Mouse (Mus musculus) liver, embryonic 12.5 days (tissue): ENCODE data around the gene Dnajc19. TPM values are rescaled to one million over a fixed set of nuclear protein-coding genes. Genes with fewer than 3 reads are reported as not detected.
"Not testable (repeated sequence)": the region's sequence is repeated elsewhere in the genome, so short reads cannot be mapped to it uniquely, and the experiment has no call there.

Experiments used
- ATAC-seq: fragments of 200-750 bp; cut with Nextera tagmentation; 2 replicates; pipeline ENCODE4 v1.8.0; 2017; ENCODE audit warnings: moderate number of reproducible peaks, mild to moderate bottlenecking, moderate library complexity
- H3K27ac ChIP-seq: fragments of 300-500 bp; sonication (generic); 2 replicates; pipeline ENCODE4 v1.5.1; 2016; ENCODE audit warnings: mild to moderate bottlenecking
- H3K27me3 ChIP-seq: fragments of 300-500 bp; sonication (generic); replicated peaks from 2 replicates; pipeline ENCODE4 v1.6.1; 2016; ENCODE audit warnings: mild to moderate bottlenecking, moderate library complexity
- H3K36me3 ChIP-seq: fragments of 300-500 bp; sonication (generic); 2 replicates; pipeline ENCODE4 v1.6.1; 2016; ENCODE audit warnings: mild to moderate bottlenecking, moderate library complexity
- H3K4me1 ChIP-seq: fragments of 300-500 bp; sonication (generic); 2 replicates; pipeline ENCODE4 v1.6.1; 2016
- H3K4me2 ChIP-seq: fragments of 300-500 bp; sonication (generic); 2 replicates; pipeline ENCODE4 v1.6.1; 2016; ENCODE audit warnings: mild to moderate bottlenecking, moderate library complexity
- H3K4me3 ChIP-seq: fragments of 300-500 bp; sonication (generic); 2 replicates; pipeline ENCODE4 v1.5.1; 2016; ENCODE audit warnings: mild to moderate bottlenecking, moderate library complexity
- H3K9ac ChIP-seq: fragments of 300-500 bp; sonication (generic); 2 replicates; pipeline ENCODE4 v1.6.1; 2016; ENCODE audit warnings: mild to moderate bottlenecking, moderate library complexity
- H3K9me3 ChIP-seq: fragments of 300-500 bp; sonication (generic); replicated peaks from 2 replicates; pipeline ENCODE4 v1.6.1; 2016; ENCODE audit warnings: mild to moderate bottlenecking, moderate library complexity
- WGBS: fragments of 180-500 bp; shearing (Covaris S2); methylation state at CpG from one replicate; pipeline ENCODE4 v1.1.7; 2016; ENCODE audit not compliant: insufficient replicate concordance; 5-methylcytosine and 5-hydroxymethylcytosine counted together
- polyA plus RNA-seq: library from polyadenylated mRNA; unstranded; fragments of >200 nt; fragmentation: Nextera tagmentation; extraction: Ambion mirVana; gene quantifications from 2 replicates; pipeline ENCODE4 v1.2.1, GENCODE M21; 2016

Dnajc19 gene
- polyA plus RNA-seq, 1 experiment from 2014 or later = 172 TPM

DNA sequence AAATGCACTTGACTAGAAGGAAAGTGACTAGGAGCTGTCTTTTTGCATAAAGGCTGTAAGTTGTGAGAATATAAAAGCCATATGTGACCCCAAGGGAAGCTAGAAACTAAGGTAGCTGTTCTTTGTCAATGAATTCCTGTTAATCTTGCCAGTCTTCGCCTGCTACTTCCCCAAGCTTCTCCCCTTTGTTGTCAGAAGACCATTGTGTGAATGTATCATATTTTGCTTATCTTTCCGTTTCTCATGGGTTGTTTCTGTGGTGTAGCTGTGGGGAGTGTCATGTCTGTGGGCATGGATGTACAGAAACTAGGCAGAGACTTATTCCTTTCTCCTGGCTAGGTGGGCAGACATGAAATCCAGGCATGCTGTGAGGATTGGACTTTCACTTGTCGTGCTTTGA is 808 bp upstream of the Dnajc19 start:
- Histone ChIP-seq H3K9ac (peak overlapping the region; percentile 81; the same call in 1 of the 2 replicates), H3K27ac (peak overlapping the region; percentile 78), H3K4me3 (peak overlapping the region; percentile 83), H3K4me1 (peaks cover 42% of the 10 kb centered on the region), H3K36me3 (peaks cover 18% of the 10 kb centered on the region), H3K4me2 (peak overlapping the region; percentile 80), H3K9me3 (no peaks in the 10 kb centered on the region), H3K27me3 (no peaks in the 10 kb centered on the region)
- no peak for ATAC-seq
- WGBS = 65% methylated on average over 3 of the region's 3 CpGs

DNA sequence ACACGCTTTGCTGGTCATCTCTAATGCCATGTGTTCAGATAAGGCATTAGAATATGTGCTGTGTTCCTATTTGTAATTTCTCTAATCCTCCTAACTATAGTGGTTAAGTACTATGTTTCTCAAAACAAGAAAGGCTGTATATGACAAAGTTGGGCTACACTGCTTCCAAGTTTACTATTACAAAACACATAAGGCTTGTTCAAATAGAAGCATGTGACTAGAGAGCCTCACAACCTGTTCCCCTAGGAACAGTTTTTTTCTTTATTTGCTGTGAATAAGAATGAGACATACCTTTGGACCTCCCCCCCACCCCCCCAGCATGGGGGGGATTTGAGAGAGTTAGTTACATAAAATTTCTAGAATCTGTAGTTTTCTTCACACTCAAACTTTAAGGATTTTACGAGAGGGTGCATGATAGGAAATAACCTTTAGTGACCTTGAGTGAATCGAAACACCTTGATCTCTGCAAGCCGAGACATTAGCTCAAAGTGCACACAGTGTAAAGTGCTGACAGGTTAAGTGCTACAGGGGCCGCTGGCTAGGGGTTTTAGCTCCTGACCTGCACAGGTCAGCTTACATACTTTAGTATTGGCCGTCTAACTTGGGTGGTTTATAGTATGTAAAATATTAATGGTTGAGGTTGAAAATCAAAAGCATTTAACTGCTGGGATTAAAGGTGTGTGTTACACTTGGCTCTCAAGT is 4.9 kb downstream of the Dnajc19 start:
- Histone ChIP-seq H3K9me3 (no peaks in the 10 kb centered on the region), H3K4me2 (no peak overlapping the region), H3K27ac (no peak overlapping the region), H3K27me3 (no peaks in the 10 kb centered on the region), H3K36me3 (peaks cover 72% of the 10 kb centered on the region), H3K4me3 (no peak overlapping the region), H3K4me1 (peaks cover 17% of the 10 kb centered on the region), H3K9ac (no peak overlapping the region)
- ATAC-seq = no peak
- 79% methylated on average over 6 of the region's 6 CpGs for WGBS

GRCm38 (mm10) chr3:34072726-34073125 is 8.4 kb downstream of the Dnajc19 start:
- Histone ChIP-seq H3K4me3 (no peak overlapping the region), H3K9me3 (no peaks in the 10 kb centered on the region), H3K36me3 (peaks cover 77% of the 10 kb centered on the region), H3K27me3 (no peaks in the 10 kb centered on the region), H3K4me2 (no peak overlapping the region), H3K27ac (no peak overlapping the region), H3K4me1 (no peaks in the 10 kb centered on the region), H3K9ac (no peak overlapping the region)
- no peak for ATAC-seq
- 88% methylated on average over 6 of the region's 6 CpGs for WGBS

DNA sequence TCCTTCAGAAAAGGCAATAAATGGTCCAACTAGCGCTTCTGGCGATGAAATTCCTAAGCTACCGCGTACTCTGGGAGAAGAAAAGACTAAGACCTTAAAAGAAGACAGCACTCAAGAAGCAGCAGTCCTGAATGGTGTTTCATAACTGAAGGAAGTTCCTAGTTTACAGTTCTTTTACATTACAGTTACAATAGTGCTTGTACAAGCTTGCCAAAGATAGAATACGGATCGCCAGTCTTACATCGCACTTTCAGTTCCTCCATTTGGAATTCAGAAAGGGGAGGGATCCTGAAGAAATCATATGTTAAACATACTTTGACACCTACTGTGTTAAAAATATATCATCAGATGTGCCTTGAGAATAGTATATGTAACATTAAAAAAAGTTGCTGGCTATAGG is 12.2 kb downstream of the Dnajc19 start:
- not testable (repeated sequence) for H3K4me3 ChIP-seq
- WGBS = 91% methylated on average over 7 of the region's 7 CpGs

DNA sequence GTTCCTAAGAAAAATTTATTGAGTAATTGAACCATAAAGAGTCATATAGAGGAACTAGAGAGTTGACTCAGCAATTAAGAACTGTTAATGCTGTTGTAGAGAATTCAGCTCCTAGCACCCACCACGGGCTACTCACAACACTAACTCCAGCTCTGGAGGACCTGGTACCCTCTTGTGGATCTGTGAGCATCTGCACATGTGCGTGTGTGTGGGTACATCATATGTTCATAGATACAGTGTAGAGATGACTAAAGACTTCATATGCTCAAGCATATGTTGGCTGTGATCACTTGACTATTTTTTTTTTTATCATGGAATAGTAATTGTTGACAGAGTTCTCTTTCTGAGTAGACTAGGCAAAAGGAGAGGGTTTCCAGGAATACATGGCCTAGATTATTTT is 18.8 kb downstream of the Dnajc19 start:
- H3K36me3 ChIP-seq = peaks cover 64% of the 10 kb centered on the region
- H3K9ac ChIP-seq = no peak overlapping the region
- H3K4me3 ChIP-seq = no peak overlapping the region
- no peak for ATAC-seq
- WGBS = 85% methylated on average over 2 of the region's 2 CpGs
- H3K4me2 ChIP-seq = no peak overlapping the region
- H3K4me1 ChIP-seq = no peaks in the 10 kb centered on the region
- H3K27me3 ChIP-seq = no peaks in the 10 kb centered on the region
- H3K9me3 ChIP-seq = no peaks in the 10 kb centered on the region
- no peak overlapping the region for H3K27ac ChIP-seq

More for the DNA sequence above, 12.2 kb downstream of the Dnajc19 start:
- ATAC-seq, H3K4me2 ChIP-seq, H3K27ac ChIP-seq, H3K4me1 ChIP-seq, H3K9ac ChIP-seq, H3K27me3 ChIP-seq, H3K9me3 ChIP-seq: not testable (repeated sequence)
- H3K36me3 ChIP-seq = peaks cover 69% of the 10 kb centered on the region

DNA sequence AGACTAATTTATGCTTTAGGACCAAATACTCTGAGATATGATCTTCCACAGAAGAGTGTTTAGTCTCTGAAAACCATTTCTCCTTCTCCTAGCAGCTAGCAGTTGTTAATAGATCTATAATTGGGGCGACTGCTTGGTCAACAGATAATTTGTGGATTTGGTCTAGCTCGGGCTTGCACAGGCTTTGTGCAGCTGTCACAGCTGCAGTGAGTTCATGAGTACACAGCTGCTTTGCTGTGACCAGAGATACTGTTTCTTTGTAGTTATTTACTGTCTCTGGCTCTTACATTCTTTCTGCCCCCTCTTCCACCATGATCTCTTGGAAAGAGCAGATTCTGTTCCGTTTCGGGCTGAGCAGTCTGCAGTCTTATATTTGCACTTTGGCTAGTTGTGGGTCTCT is 39.1 kb downstream of the Dnajc19 start:
- no peak for ATAC-seq
- H3K9me3 ChIP-seq = no peaks in the 10 kb centered on the region
- no peak overlapping the region for H3K4me2 ChIP-seq
- H3K27me3 ChIP-seq = no peaks in the 10 kb centered on the region
- H3K4me3 ChIP-seq = no peak overlapping the region
- peaks cover 3% of the 10 kb centered on the region; the same call in 1 of the 2 replicates for H3K4me1 ChIP-seq
- no peak overlapping the region for H3K27ac ChIP-seq
- no peak overlapping the region for H3K9ac ChIP-seq
- H3K36me3 ChIP-seq = peaks cover 56% of the 10 kb centered on the region
- 83% methylated on average over 4 of the region's 4 CpGs for WGBS

DNA sequence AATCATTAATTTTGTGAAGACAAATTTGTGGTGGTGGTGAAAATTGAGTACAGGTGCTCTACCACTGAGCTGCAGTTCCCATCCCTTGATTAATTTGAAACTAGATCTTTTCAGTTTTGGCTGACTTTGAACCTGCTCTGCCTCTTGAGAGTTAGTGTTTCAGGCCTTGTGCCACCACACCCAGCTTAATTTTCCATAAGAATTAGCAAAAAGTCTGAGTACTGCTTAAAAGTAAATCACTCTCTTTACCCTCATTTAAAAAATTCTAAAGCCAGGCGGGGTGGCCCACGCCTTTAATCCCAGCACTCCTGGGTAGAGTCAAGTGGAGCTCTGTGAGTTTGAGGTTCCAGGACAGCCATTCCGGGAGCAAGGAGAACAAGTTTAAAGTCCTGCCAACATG is 45.4 kb downstream of the Dnajc19 start:
- no peak overlapping the region for H3K4me3 ChIP-seq
- peaks cover 30% of the 10 kb centered on the region for H3K4me1 ChIP-seq
- WGBS = 88% methylated on average over 3 of the region's 3 CpGs
- H3K4me2 ChIP-seq = no peak overlapping the region
- no peaks in the 10 kb centered on the region for H3K9me3 ChIP-seq
- no peaks in the 10 kb centered on the region for H3K27me3 ChIP-seq
- no peak overlapping the region for H3K27ac ChIP-seq
- peaks cover 10% of the 10 kb centered on the region for H3K36me3 ChIP-seq
- no peak overlapping the region for H3K9ac ChIP-seq
- no peak for ATAC-seq

- H3K4me2 ChIP-seq = no peak overlapping the region
- no peak overlapping the region for H3K27ac ChIP-seq
- no peak for ATAC-seq
- no peak overlapping the region for H3K9ac ChIP-seq
- peaks cover 2% of the 10 kb centered on the region; the same call in 1 of the 2 replicates for H3K36me3 ChIP-seq
- H3K4me1 ChIP-seq = peaks cover 37% of the 10 kb centered on the region
- no peaks in the 10 kb centered on the region for H3K27me3 ChIP-seq
- H3K9me3 ChIP-seq = no peaks in the 10 kb centered on the region
- no peak overlapping the region for H3K4me3 ChIP-seq
- 62% methylated on average over 1 of the region's 1 CpGs for WGBS
Observed at GRCm38 (mm10) chr3:34034803-34035202, 46.3 kb downstream of the Dnajc19 start.

GRCm38 (mm10) chr3:34033720-34034364 is 47.3 kb downstream of the Dnajc19 start:
- Histone ChIP-seq H3K9ac (no peak overlapping the region), H3K9me3 (no peaks in the 10 kb centered on the region), H3K27me3 (no peaks in the 10 kb centered on the region), H3K4me3 (no peak overlapping the region), H3K27ac (no peak overlapping the region), H3K36me3 (no peaks in the 10 kb centered on the region; the same call in 1 of the 2 replicates), H3K4me1 (peaks cover 44% of the 10 kb centered on the region), H3K4me2 (no peak overlapping the region)
- 67% methylated on average over 3 of the region's 3 CpGs for WGBS
- no peak for ATAC-seq

DNA sequence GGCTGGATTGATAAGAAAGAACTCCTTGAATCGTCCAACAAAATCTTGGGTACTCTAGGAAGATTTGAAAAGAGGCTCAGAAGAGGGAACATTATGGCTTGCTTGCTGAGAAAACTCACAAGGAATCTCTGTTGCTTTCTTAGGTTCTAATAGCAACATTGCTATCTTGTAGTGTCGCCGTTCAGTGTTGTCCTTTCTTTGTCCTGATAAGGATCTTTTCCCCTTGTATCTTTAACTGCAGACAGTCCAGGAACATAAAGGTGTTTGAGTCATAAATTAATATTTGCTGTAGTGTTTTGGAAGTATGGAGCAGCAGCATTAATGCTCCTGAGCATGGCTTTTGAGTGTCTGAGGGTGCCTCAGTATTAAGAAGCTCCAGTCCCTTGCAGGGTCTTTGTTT is 50.5 kb downstream of the Dnajc19 start:
- no peak; the same call in 1 of the 2 replicates for ATAC-seq
- Histone ChIP-seq H3K4me3 (no peak overlapping the region), H3K9me3 (no peaks in the 10 kb centered on the region), H3K4me1 (peaks cover 46% of the 10 kb centered on the region), H3K27me3 (no peaks in the 10 kb centered on the region), H3K27ac (no peak overlapping the region), H3K36me3 (no peaks in the 10 kb centered on the region), H3K4me2 (no peak overlapping the region), H3K9ac (no peak overlapping the region)
- 41% methylated on average over 3 of the region's 3 CpGs for WGBS

GRCm38 (mm10) chr3:34028935-34029334 is 52.2 kb downstream of the Dnajc19 start:
- H3K9ac ChIP-seq = no peak overlapping the region
- H3K9me3 ChIP-seq = no peaks in the 10 kb centered on the region
- H3K27me3 ChIP-seq = no peaks in the 10 kb centered on the region
- no peak overlapping the region for H3K4me3 ChIP-seq
- no peak overlapping the region for H3K27ac ChIP-seq
- ATAC-seq = no peak
- H3K4me1 ChIP-seq = peaks cover 46% of the 10 kb centered on the region
- H3K36me3 ChIP-seq = no peaks in the 10 kb centered on the region; the same call in 1 of the 2 replicates
- no peak overlapping the region for H3K4me2 ChIP-seq

DNA sequence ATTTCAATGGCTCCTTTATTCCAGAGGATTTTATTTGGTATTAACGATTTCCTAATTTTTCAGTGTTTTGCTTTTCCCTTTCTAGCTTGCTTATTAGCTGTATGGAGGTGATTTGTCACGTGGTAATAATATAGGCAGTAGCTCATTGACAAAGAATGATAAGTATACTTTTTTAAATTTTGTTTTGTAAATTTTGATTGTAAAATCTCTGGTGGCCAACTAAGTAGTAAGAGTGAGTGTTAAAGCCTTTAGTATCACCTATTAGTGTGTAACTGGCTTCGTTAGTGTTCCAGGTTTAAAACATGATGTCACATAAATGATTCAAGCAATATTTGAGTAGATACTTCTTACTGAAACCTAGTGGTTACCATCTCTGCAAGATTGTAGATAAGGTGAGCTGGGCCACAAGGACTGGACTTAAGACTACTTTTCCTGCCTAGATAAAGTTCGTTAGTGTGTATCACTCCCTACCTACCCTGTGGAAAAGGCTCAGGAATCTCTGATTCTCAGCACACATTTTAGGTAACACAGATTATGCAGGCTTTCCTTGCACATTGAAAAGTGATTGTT is 59.8 kb downstream of the Dnajc19 start:
- peak overlapping the region; percentile 100 for H3K9ac ChIP-seq
- no peaks in the 10 kb centered on the region for H3K9me3 ChIP-seq
- peak overlapping the region; percentile 99 for H3K4me3 ChIP-seq
- H3K4me1 ChIP-seq = peaks cover 40% of the 10 kb centered on the region
- no peaks in the 10 kb centered on the region for H3K27me3 ChIP-seq
- no peak for ATAC-seq
- H3K27ac ChIP-seq = no peak overlapping the region
- peak overlapping the region; percentile 95 for H3K4me2 ChIP-seq
- 32% methylated on average over 4 of the region's 4 CpGs for WGBS
- no peaks in the 10 kb centered on the region; the same call in 1 of the 2 replicates for H3K36me3 ChIP-seq
